Mouse (Mus musculus) thymus, postnatal 4 days (tissue): ENCODE data around the gene Gm20388.

Source experiments
- DNase-seq: peaks from one replicate; pipeline ENCODE4 v3.0.0; 2021

Gm20388 gene

DNA sequence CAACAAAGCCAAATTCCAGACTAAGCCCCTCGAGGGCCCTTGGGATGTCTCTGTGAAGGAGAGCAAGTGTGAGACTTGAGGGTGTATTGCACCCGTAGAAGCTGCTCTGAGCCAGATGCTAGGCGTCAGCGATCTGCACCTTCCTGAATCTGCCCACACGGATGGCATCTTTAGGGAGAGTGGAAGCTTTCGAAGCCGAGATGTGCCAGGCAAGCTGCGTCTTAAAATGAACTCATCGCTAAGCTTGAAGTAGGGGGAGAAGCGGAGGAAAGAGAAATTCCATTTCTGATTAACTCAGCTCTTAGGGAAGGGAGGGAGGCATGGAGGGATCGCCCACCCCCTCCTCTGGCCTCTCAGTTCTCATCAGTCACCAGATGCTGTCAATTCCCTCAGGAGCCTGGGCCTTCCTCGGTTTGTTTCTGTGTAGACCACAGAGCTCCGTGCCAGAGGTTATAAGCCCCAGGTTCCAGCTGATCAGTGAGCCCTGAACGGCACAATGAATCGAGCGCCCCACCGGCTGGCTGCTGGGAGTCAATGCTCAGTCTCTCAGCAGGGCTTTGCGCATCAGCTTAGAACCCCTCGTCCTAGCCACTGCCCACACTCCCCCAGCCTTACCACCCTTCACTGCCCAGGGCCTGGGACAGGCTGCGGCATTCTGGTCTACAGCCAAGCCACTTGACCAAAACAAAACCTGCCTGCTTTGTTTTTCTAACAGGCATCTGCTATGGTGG, 3818.6 kb downstream of the Gm20388 start:
- DNase-seq: no peak

DNA sequence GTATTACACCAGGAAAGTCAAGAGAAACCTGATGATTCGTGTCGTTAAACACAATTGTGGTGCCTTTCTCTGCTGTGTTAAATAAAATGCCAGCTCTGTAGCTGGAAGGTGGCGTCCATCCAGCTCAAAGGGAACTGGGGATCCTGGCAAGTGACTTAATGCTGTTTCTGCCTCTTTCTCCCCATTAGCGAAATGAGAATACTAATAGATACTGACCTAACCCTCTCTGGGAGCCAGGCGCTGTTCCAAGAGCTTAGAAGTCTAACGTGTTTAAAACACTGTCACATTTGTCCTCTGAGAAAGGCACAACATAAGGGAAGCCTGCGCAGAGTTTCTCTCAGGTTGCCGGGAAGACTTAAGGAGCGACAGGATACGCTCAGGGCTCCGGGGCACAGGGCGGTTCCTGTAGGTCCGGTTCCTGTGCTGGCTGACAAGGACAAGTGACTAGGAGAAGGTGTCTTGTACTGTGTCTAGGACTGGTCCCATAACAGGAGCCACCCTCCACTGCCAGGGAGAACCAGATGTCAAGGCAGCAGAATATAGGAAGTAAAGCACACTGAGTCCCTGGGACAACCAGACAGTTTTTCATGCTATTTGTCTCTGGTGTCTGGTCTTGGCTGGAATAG, 3819.3 kb downstream of the Gm20388 start:
- no peak for DNase-seq

DNA sequence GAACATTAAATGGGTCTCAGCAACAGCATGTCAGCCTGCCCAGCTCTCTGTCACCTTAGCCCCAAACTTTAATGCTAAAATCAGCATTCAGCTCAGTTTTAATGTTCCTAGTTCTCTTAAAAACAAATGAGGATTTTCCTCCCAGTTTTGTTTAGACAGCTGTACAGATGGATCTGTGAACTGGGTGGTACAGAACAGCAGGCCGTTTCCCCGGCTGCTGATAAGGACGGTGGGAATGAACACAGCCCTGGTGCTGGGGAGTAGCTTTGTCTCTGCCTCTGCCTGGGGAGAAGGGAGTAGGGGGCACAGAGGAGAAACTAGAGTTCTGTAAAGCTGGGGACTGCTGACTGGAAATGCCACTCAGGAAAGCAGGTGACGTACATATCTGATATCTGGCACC, 3821.7 kb downstream of the Gm20388 start:
- no peak for DNase-seq

DNA sequence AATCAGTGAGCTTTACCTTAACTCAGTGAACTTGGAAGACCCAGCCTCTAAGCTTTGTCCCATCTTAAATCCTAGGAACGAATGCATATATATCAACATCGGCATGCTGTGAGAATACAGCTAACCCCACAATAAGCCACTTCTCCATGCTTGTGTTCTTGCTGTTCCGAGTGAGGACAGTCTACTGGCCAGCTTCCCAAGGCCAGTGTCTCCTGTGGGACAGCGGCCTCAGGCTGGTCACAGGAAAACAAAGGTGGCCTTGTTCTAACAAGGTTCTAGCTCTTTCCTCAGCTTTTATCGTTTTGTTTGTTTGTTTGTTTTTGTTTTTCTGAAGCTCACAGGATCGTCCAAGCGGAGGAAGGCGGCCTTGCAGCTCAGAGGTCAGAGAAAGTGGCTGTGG, 3823.8 kb downstream of the Gm20388 start:
- DNase-seq: no peak

DNA sequence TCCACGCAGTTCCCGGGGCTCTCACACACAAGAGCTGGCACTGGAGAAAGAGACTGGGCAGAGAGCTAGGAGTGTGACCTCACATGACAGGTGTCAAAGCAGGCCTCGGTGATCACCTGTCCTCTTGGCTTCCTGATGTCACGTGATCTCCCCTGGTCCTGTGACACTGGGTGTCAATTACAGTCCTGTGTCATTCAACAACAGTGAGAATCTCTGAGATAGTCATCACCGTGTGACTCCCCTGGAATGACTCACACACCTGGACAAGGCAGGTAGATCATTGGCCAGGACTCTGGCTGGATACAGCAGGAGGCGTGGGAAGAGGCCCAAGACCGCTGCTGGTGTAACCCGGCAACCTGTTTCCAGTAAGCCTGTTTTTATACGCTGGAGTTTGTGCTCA, 3826.3 kb downstream of the Gm20388 start:
- no peak for DNase-seq

DNA sequence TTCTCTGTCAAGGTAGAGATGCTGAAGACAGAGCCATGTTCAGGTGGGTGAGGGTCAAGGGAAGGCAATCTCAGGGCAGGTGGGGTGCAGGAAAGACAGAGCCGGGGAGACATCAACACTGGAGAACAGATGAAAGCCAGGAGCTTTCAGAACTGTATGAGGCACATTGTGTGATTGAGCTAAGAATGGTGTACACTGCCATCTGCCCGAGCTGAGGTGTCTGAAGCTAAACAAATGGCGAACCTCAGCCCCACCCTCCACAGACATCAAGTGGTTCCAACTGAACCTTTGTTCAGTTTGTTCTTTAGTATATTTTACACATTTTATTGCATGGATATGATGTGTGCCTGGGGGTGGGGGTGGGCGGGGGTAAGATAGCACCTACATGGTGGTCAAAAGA, 3829.6 kb downstream of the Gm20388 start:
- no peak for DNase-seq

DNA sequence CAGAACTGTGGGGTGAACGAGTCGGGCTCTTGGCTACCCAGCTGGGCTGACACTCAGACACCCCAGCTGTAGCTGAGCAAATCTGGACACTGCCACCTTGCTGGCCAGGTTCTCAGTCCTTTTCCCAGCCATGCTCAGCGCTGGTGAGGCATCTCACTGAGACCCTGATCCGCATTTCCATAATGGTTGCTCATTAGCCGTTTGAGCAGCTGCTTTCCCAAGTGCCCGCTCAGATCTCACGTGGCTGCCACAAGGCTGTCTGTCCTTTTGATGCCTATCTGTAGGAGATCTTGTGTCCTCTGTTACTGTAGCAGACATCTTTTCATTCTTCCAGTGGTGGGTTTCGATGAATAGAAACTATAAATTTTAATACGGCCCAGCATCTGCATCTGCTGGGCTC, 3830.6 kb downstream of the Gm20388 start:
- DNase-seq: no peak

DNA sequence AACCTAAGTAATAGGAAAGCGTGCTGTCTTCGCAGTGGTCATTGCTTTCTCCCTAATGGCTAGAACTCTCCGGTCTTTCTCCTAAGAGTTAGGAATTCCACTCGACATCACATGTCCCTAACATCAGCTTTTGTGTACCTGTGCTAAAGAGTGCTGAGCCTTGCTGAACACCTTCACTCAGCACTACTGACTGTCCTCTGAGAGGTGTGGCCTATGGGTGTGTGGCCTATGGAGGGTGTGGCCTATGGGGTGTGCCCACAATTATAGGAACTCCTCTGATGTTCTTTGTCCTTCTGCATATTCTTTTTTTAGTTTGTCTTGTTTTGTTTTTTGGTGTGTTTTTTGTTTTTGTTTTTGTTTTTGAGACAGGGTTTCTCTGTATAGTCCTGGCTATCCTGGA, 3835.8 kb downstream of the Gm20388 start:
- no peak for DNase-seq

DNA sequence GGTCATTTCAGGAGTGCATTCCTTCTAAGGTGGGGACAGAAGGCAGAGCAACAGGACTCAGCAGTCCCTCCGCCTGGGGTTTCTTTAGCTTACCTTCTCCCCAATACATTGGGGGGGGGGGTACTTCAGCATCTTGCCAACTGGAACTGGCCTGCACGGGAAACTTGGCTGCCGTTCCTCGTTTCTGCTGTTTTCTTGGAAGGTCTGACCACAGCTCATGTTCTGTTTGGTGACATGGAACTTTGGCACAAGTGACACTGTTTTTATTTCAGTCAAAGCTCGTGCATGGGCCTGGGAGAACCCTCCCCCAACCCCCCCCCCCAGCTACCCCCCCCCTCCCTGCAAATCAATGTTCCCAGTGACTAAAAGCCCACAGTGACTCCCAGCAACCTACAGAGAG, 3837.1 kb downstream of the Gm20388 start:
- DNase-seq: no peak

DNA sequence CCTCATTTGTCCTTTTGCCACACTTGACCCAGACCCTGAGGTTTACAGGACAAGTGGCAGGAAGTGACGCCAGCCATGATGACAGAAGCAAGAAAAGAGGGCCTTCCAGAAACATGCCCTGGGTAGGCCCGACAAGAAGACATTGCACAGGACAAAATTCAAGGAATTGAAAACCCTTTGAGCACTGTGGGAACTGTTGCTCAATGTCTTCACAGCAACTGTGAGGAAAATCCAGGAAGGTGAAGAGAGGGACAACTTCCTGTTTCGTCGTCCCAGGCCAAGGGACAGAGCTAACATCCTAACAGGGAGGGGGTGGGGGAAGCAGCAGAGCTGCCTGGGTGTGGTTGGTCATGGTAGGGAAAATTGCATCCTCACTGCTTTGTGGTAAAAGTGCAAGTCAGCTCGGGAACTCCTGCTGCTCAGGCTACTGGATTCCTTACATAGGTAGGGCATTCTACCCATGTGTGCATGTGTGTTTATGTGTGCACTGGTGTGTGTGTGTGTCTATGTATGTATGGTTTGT, 3839.6 kb downstream of the Gm20388 start:
- no peak for DNase-seq

DNA sequence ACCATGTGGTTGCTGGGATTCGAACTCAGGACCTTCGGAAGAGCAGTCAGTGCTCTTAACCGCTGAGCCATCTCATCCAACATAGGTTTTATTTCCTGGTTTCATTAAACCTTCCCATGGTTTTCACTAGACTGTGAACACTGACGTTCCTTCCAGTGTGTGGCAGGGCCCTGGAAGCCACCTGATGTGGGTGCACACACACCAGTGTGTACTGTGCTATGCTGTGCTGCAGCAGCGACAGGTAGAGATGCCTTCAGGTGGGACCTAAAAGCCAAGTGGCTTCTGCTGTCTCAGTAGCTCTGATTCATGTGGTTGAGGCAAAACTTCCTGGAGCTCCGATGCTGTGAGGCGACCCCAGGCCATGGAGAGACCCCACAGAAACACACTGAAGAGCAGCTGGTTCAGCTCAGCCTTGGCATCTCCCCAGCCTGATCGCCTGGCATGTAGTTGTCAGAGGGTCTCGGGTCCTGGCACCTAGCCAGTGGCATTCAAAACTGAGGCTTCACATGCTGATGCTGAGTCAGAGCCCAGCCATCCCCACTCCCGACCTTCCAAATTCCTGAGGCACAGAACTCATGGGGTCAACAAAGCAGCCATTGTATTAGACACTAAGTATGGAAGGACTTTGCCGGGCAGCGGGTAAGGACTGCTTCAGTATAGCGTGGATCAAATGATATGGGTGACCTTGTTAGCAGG, 3842.3 kb downstream of the Gm20388 start:
- DNase-seq: no peak

DNA sequence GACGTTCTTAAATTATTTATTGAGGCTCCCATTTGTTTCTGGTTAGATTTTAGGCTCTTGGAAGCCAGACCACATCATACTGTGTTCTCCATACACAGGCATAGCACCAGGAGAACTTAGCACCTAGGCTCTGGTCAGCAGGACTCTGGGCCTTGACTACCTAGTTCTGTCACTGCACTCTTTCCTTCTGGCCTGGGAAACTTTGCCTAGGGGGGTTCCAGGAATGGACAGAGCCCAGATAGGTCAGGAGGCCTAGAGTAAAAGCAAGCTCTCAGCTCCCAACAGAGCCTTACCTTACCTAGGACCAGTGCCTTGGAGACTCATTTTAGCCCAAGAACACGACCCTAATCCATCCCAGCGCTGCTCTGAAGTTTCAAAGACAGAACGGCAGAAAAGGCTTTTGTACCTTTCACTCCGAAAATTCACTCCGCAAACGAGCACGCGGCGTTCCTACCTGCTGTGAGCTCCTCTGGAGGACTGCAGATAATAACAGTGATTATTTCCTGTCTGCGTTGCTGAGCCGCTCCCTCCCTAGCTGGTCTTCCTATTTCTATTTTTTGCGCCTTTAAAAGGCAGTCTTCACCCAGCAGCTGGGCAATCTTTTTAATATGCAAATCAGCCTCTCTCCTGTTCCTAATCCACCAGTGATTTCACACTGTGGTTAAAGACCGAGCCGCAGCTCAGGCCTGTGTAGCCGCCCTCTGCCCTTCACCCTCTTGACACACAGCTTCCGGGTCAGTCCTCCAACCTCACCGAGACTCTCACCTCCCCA, 3843.1 kb downstream of the Gm20388 start:
- DNase-seq: no peak

DNA sequence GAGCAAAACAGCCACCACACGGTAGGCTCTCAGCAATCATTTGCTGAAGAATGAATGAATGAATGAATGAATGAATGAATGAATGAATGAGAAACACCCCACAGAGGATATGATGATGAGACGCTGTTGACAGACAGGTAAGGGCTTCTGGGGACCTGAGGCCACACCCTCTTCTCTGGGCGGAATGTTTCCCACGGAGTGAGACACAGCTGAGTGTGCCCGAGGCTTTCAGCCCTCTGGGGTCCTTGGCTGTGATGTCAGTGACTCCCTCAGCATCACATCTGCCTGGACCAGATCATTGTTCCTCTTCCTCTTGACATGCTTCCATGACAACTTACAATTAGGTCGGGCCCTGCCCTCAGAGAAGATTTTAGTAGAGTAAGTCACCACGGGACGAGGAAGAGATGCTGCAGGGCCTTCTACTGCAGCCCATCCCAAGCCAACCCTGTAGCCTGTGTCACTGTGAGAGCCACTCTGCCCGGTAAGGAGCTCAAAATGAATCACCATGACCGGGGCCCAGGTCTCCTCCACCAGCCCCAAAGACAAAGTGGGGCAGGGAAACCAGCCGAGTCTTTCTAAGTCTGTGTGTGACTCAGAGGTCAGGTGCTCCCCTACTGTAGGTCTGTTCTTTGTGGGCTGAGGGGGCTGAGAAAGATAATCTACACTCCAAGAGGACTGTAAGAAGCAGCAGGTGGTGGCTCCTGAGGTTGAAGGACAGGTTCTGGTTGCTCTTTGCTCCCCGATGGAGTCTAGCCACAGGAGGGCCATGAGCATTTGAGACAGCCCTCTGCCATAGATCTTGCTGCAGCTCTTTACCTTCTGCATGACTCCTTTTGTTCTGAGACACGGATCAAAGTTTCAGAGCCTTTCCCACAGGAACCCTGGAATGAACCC, 3844.1 kb downstream of the Gm20388 start:
- DNase-seq: no peak

DNA sequence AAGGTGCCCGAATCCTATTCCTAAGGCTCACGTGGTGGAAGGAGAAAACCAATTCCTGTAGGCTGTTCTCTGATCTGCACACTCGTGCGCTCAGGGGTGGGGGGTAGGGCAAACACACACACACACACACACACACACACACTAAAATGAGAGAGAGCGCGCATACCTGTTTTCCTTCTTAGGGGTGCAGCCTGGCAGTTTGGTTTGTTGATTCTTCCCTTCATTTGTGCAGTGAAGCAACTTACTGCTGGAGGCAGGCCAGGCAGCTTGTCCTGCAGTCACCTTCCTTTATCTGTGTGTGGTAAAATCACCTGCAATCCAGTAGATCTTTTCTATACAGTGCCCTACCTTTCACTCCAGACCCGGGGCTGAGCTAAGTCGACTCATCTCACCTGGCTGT, 3846.3 kb downstream of the Gm20388 start:
- DNase-seq: no peak

DNA sequence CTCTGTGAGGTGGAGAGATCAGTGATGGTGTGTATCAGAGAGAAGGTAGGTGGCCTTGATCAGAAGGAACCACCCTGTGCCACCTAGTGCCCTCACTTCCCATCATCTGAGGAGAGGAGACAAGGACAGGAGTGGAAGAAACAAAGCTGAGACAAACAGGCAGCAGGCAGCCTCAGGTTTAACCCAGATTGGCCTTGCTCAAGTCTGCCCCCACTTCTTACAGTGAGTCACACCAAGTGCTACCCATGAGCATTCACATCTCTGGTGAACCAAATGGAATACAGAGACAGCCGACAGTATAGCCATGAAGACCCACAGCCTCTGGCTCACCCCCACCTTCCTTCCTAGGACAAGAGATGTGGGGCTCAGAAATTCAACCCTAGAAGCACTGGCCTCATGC, 3848.3 kb downstream of the Gm20388 start:
- DNase-seq: no peak

DNA sequence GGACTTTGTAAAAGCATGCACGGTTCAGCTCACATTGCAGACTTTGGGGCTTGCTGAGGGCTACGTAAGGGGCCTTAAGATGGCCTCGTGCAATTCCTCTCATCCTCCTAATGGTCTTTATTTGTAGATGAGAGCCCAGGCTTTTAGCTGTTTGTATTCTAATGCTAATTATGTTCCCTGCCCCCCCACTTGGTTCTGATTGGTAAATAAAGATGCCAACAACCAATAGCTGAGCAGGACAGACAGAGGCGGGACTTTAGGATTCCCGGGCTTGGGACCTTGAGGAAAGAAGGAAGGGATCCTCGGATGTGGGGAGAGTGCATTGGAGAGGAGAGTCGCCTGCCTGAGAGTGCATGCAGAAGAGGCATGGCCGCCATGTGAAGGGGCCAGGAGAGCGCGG, 3849.3 kb downstream of the Gm20388 start:
- no peak for DNase-seq

DNA sequence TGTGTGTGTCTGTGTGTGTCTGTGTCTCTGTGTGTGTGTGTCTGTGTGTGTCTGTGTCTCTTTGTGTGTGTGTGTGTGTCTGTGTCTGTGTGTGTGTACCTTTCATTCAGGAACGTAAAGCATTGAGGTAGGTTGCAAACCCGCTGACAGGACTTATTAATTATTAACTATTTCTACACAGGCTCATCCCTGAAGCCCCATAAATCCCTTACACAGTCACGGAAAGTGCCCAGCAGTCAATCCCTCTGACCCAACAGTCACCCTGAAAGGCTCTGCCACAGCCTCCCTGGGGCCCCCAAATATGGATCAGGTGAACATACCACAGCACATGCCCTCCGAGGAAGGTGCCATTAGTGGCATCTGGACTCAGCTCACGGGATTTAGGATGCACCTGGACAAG, 3849.9 kb downstream of the Gm20388 start:
- DNase-seq: no peak

DNA sequence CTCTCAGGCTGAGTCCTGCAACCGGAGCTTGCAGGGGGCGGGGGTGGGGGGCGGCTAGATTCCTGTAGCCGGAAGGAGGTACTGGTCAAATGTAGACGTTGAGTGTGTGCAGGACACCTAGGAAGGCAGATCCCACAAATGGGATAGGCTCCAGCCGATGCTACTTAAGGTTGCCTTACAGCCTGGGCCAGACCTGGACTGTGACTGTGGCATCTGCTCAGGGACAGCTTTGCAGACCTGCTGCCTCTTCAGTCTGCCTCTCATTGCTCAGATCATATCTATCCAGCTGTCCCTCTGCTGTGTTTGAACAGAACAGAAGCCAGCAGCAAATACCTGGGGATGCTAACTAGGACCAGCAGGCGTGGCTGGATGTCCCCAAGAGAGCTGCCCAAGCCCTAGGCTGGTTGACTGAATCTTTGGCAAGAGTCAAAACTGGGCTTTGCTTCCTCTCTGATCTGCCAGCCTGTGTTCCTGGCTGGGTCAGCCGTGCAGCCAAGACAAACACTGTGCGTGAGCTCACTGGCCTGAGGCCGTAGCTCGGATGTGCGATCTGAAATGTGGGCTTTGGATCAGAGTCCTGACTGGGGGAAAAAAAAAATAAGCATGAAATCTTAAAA, 3850.7 kb downstream of the Gm20388 start:
- DNase-seq: no peak

DNA sequence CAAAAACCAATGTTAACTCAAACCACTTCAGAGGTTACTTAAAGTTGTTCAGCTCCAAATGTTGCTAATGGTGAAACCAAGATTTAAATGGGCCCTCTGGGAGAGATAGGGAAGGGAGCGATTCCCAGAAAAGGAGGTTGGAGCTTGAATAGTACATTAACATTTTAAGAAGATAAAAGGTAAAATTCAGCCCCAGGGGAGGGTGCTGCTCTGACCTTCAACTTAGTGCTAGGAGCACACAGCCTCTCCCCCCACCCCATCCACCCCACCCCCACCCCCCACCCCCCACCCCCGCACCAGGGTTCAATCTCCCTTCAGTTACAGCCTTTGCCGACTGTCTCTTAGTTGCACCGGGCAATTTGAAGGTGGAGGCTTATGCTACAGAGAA, 3851.2 kb downstream of the Gm20388 start:
- DNase-seq: no peak

DNA sequence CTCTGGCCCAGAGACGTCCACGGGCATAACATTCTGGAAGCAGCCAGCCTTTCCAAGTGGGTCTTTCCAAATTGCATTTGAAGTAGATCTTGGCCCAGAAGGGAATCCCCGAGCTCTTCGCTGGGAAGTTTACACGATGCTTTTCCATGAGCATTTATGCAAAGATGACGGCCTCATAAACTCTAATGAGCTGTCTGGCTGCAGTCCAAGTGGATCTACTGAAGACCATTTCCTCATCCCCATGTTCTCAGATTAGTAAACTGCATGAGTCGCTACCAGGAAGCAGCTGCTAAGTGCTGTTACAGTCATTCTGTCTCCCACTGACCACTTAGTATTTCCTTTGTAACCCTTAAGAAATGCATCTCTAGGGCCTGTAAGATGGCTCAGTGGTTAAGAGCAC, 3852.7 kb downstream of the Gm20388 start:
- DNase-seq: no peak

DNA sequence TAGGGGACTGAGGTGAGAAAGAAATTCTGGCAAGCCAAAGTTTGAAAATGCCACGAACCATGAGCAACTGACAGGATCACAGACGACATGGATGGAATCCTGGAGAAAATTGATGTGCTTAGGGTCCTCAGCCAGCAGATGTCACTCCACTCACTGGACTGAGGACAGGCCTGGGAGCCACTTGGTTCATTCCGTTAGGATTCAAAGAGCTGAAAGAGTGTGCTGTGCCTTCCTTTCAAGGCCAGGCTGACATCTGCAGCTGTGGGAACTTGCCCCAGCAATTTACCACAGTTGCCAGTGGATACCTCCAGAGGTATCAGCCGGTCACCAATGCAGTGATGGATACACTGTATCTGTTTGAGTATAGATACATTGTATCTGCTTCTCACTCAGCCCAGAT, 3854.0 kb downstream of the Gm20388 start:
- DNase-seq: no peak

DNA sequence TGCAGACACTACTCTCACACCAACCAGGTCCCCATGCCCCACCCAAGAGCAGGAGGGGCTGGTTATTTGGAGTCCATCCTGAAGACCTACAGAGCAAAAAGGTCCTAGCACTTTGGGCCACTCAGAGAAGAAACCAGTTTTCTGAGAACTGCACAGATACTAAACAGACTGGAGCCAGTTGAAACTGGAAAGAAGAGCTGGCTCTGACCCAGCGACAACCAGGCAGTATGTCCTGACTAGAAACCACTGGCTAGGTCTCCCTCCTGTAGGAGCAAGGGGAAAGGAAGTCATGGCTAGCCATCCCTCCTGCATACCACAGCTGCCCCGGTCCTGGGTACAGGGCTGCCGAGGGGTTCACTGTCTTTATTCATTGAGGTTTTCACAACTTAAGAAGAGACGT, 3855.9 kb downstream of the Gm20388 start:
- DNase-seq: no peak
